Mouse (Mus musculus): ENCODE measurements around the gene A930004D18Rik.
"Not testable (repeated sequence)": the region's sequence is repeated elsewhere in the genome, so short reads cannot be mapped to it uniquely, and the experiment has no call there.

The A930004D18Rik gene

DNA sequence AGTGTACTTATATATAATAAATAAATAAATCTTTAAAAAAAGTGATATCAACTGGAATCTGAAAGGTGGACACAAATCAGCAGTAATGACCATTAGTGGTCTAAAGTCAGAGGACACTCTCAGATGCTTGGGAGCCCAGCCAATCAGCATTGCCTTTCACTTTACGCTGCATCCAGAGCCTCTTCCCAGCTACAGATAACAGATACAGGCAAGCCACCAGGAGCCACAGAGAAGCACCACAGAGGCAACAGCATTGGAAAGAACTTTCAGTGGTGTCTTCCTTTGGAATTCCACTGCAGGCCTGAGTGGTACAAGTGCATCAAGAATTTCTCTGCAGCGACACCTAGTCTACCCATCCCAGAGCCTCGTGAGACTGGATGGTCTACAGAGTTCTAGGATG lies 24.7 kb downstream of the A930004D18Rik start:
- no peak for DNase-seq (ENCODE audit: low read depth in 2 of 2, low spot score in 2 of 2)

DNA sequence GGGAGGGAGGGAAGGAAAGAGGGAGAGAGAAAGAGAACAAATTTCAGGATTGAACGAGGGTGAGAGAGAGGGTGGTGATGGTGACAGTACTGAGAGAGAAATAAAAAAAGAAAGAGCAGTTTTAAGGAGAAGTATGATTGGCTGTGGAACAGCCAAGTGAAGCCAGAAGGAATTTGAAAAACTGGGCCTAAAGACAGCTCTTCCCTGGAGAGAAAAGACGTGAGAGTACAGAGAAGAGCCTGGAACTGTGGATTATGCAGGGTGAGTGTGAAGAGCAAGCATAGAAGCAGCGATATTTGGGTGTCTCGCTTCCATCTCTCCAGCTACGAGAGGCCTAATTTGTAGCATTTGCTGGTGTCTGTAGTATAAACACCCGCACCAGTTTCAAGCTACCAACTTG lies 26.3 kb downstream of the A930004D18Rik start:
- DNase-seq (ENCODE audit: low read depth in 2 of 2, low spot score in 2 of 2) = no peak

DNA sequence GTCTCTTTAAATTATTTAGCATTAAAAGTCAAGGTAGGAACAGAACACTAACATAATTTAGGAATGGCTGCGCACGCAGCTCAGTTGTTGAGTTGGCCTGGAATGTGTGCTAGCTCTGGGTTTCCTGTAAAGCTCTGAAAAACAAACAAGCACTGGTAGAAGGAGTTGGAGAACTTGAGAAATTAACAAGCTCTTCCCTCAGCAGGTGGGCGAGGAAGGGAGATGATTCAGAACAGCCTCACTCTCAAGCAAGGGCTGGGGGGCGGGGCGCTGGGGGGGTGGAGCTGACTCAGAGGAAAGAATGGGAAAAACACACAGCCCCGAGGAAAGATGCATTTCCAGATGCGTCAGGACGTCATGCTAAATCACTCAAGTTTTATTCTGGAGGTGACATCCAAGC lies 32.4 kb downstream of the A930004D18Rik start:
- no peak for DNase-seq (ENCODE audit: low read depth in 2 of 2, low spot score in 2 of 2)

GRCm38 (mm10) chr2:18004286-18004685 lies 33.3 kb downstream of the A930004D18Rik start:
- DNase-seq (ENCODE audit: low read depth in 2 of 2, low spot score in 2 of 2) = no peak

GRCm38 (mm10) chr2:18002306-18002705 lies 35.2 kb downstream of the A930004D18Rik start:
- DNase-seq (ENCODE audit: low read depth in 2 of 2, low spot score in 2 of 2) = no peak

DNA sequence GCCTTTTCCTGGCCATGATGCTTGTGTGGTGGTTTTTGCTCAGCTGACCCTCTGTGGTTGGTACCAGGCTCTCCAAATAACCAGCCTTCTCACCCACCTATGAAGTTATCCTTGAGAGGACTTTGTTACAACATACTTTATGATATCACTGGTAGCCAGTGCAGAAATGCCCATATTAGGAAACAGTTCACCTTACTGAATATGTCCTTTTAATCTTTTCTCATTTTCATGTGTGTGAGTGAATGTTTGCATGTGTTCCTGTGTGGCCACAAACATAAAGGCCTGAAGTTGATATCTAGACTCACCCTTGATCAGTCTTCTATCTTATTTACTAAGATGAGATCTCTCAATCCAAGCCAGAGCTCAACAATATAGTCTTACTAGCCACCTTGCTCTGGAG lies 40.7 kb downstream of the A930004D18Rik start, which contains the start of gene H2al2a:
Gene H2al2a, minus strand, starts transcription at position 101 of the 400 bp plus-strand sequence.
- DNase-seq (ENCODE audit: low read depth in 2 of 2, low spot score in 2 of 2) = no peak

DNA sequence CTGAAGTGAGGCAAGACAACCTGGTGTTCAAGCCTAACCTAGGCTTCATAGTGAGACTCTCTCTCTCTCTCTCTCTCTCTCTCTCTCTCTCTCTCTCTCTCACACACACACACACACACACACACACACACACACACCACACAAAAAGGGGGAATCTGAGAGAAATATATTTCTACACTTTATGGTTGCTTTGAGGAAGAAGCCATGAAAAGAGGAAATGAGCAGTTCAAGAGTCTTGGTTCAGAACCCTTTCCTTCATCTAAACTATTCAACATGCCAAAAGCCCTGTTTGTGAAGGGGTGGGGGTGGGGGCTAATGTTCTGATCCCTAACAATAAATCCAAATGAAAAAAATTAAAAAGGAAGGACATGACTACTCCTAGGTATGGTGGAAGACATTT lies 48.0 kb downstream of the A930004D18Rik start:
- no peak for DNase-seq (ENCODE audit: low read depth in 2 of 2, low spot score in 2 of 2)

DNA sequence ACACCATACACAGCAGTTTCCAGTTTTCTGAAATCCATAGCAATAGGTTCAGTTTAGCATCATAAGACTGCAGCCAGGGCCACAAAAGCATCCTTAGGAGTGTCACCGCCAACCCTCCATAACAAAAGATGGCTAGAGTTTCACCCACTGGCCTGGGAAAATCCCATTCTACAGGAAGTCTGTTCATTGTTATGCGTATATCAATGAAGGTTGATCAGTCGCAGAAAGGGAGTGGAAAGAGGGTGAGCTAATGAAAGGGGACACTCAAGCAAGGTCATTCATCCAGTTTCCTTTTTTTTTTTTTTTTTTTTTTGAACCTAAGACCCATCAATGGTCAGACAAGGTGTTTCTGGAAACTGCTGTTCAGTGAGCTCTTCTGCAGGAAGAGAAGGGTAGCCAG lies 48.4 kb downstream of the A930004D18Rik start:
- DNase-seq (ENCODE audit: low read depth in 2 of 2, low spot score in 2 of 2) = no peak

- no peak for DNase-seq (ENCODE audit: low read depth in 2 of 2, low spot score in 2 of 2)
These were observed 50.8 kb downstream of the A930004D18Rik start for GRCm38 (mm10) chr2:17986694-17987093.

GRCm38 (mm10) chr2:17984774-17985173 lies 52.8 kb downstream of the A930004D18Rik start:
- DNase-seq (ENCODE audit: low read depth in 2 of 2, low spot score in 2 of 2) = no peak

DNA sequence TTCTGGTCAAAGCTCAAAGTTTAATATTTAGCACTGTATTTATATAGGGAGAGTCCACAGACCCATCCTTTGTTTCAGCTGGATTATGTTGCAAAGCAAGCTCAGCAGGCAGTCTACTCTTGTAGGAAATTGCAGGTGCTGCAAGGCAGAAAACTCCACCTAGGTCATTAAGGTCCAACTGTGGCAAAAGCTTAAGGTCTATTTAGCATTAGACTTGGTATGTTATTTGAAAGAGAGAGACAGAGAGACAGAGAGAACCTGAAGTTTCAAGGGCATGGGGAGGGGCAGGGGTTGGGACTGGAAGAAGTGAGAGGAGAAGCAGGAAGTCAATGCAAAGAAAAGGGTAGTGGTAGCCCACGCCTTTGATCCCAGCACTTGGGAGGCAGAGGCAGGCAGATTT lies 54.8 kb downstream of the A930004D18Rik start:
- DNase-seq (ENCODE audit: low read depth in 2 of 2, low spot score in 2 of 2) = no peak

DNA sequence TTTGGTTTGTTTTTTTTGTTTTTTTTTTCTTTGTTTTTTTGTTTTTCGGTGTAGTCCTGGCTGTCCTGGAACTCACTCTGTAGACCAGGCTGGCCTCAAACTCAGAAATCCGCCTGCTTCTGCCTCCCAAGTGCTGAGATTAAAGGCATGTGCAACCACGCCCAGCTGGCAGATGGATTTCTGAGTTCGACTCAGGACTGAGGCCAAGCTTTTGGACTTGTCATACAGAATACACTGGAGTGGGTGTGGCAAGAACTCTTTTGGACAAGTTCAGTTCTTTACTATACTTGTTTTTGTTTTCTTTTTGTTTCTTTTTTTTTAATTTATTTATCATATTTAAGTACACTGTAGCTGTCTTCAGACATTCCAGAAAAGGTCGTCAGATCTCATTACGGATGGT lies 58.8 kb downstream of the A930004D18Rik start:
- DNase-seq (ENCODE audit: low read depth in 2 of 2, low spot score in 2 of 2) = no peak

GRCm38 (mm10) chr2:17978251-17978650 lies 59.3 kb downstream of the A930004D18Rik start:
- not testable (repeated sequence) for DNase-seq (ENCODE audit: low read depth in 2 of 2, low spot score in 2 of 2)

- not testable (repeated sequence) for DNase-seq (ENCODE audit: low read depth in 2 of 2, low spot score in 2 of 2)
These were observed 59.9 kb downstream of the A930004D18Rik start for GRCm38 (mm10) chr2:17977645-17978044.

- DNase-seq (ENCODE audit: low read depth in 2 of 2, low spot score in 2 of 2) = no peak
These were observed 61.8 kb downstream of the A930004D18Rik start for GRCm38 (mm10) chr2:17975601-17976327.
